Mouse (Mus musculus): ENCODE results near the gene Defb36.

Defb36 gene

DNA sequence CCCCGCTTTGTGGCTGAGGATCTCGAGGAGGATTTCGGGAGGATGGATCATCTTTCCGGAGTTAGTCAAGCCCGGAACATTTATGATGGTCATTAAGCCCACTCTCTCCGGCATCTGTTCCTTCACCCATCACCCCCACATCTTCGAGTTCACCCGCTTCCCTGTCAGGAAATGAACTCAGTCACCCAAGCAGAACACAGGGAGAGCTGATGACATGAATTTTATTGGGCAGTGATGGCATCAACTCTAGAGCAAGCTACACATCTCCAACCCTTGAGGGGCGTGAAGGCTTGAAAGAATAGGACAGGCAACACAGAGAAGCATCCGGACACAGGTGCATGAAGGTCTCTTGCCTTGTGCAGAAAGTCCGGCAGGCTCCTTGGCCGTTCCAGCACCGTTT lies 18.0 kb downstream of the Defb36 start:
- no peak for DNase-seq (ENCODE audit: low read depth, low spot score)

DNA sequence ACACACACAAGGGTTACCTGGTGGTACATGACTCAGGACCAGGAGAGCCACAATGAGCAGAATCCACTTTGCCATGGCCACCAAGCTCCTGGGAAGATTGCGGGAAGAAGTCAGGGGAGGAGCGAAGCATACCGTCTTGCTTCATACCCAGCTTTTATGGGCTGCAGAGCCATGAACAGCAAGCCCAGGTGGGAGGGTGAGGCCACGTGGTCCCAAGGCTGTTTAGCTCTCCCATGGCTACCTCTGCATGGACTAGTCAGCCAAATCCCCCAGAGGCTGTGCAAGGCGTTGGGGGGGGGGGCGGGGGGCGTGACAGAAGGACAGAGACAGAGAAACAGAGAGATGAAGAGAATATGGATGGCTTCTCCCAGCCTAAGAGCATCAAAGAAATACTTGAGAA lies 18.8 kb downstream of the Defb36 start, which contains the start of gene Defb25:
Gene Defb25, minus strand, starts transcription at position 101 of the 400 bp plus-strand sequence.
- no peak for DNase-seq (ENCODE audit: low read depth, low spot score)

DNA sequence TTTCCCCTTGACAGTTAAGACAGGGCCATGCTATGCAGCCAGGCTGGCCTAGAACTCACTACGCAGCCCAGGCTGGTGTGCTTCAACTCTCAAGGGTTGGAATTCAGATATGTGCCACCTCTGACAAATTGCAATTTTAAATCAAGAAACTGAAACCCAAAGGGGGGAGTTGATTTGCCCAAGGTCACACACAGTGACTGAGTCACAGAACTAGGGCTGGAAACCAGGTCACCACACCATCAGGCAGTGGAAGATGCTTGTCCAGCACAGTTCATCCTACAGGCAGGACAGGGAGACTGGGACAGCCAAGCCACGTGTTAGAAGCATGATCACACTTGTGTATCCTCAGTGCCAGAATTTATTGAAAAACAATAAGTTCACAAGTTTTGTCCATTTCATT lies 20.4 kb downstream of the Defb36 start:
- no peak for DNase-seq (ENCODE audit: low read depth, low spot score)

DNA sequence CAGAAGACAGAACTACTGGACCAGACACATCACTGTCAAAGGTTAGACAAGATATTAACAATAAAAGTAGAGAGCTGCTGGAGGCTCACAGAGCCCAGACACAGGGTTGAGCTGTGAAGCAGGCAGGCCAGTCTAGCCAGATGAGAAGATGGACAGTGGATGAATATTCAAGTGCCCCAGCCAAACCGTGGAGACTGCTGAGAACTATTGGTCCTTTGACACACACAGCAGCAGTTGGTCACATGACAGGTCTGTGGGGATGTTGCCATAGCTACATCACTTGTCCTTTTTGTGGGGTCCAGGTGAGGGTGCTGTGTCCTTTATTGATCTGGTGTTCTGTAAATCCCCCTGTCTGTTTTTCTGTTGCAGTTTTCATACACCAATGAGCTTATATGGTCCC lies 21.1 kb downstream of the Defb36 start:
- no peak for DNase-seq (ENCODE audit: low read depth, low spot score)

DNA sequence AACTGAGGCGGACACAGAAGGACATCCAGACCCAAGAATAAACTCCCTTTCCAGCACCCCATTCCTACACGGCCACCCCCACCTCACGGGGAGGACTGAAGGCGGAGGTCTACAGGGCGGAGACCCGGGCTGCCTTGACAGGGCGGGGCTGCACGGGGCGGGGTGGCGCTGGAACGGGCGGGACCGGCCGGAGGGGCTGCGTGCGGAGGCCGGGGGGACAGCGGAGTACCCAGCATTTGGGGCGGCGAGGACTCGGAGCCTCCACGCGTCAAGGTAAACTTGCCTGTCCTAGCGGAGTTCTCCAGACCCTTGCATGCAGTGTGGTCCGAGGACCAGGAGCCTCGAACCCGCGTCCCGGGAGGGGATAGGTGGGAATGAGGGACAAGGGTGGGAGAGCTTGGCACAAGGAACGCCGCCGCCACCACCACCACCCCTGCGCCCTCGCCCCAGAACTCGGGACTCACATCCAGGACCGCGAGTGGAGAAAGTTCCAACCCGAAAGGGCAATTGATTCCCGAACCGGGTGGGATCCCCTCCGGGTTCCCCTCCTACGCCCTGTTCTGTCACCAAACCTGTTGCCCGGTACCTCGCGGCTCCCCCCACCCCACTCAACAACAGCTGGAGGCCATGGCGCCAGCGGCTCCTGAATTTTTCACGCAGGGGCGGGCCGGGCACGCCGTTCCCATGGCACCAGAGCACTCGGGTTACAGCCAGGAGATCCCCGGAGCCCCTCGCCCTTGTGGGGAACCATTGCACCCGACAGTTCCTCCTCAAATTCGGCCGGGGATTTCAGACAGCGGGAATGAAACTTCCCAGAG lies 22.9 kb downstream of the Defb36 start, which contains the start of gene Rem1:
Gene Rem1, plus strand, starts transcription at position 178 of the 818 bp plus-strand sequence.
- DNase-seq (ENCODE audit: low read depth, low spot score) = no peak

DNA sequence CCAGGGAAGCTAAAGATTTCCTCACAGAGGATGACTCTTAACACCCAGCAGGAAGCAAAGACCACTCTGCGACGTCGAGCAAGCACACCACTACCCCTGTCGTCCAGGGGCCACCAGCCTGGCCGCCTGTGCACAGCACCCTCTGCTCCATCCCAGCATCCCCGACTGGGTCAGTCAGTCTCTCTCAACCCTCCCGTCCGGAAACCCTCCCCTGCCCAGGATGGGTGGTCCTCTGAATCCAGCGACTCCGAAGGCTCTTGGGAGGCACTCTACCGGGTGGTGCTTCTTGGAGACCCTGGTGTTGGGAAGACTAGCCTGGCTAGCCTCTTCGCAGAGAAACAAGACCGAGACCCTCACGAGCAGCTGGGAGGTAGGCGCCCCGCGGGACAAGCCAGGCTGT lies 23.9 kb downstream of the Defb36 start:
- no peak for DNase-seq (ENCODE audit: low read depth, low spot score)

DNA sequence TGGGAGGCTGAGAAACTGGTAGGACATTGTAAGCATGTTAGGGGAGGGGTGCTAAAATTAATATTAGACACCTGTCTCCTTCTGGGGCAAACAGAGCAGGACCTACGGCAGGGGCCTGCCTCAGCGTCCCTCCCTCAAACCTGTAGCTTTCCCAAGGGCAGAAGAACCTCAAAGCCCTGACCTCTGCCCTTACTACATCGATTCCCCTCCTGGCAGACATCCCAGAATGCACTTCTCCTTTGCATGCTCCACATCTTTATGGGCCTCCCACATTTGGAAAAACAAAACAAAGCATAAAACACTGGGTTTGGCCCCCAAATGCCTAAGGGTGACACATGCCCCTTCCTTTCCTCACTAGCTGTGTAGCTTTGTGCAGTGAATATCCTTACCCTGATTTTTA lies 25.1 kb downstream of the Defb36 start:
- no peak for DNase-seq (ENCODE audit: low read depth, low spot score)

DNA sequence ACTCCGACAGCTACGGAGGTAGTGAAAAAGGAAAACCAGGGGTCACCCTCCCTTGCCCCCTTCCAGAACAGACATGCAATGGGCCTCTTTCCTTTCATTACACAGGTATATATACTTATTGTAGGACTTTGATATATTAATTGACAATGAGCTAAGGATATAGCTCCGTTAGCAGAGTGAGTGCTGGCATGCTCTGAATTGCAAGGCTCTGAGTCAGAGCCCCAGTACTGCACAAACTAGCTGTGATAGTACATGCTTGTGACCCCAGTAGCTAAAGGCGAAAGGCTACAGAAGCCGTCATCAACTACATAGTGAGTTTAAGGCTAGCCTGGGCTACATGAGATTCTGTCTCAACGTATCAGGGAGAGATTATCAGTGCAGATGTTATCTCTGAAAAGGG lies 25.8 kb downstream of the Defb36 start:
- no peak for DNase-seq (ENCODE audit: low read depth, low spot score)

DNA sequence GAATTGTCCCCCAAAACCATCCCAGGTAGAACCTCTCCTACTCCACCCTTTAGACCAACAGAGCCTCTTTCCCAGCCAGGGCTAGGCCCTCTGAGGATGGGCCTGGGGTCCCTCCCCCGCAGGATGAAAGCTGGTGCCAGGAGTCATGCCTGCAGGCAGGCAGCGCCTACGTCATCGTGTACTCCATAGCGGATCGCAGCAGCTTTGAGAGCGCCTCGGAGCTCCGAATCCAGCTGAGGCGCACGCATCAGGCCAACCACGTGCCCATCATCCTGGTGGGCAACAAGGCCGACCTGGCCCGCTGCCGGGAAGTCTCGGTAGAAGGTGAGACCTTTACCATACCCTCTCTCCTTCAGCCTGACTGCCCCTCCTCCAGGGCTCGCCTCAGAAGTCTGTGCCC lies 29.2 kb downstream of the Defb36 start:
- no peak for DNase-seq (ENCODE audit: low read depth, low spot score)

DNA sequence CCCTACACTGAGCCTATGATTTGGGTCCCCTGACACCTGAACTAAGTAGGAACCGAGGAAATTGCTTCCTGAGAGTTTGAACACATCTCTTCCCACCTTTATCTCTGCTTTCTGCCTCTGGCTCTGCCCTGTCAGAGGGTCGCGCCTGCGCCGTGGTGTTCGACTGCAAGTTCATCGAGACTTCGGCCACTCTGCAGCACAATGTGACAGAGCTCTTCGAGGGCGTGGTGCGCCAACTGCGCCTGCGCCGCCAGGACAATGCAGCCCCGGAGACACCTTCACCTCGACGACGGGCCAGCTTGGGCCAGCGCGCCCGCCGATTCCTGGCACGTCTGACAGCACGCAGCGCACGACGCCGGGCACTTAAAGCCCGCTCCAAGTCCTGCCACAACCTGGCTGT lies 30.2 kb downstream of the Defb36 start:
- no peak for DNase-seq (ENCODE audit: low read depth, low spot score)

DNA sequence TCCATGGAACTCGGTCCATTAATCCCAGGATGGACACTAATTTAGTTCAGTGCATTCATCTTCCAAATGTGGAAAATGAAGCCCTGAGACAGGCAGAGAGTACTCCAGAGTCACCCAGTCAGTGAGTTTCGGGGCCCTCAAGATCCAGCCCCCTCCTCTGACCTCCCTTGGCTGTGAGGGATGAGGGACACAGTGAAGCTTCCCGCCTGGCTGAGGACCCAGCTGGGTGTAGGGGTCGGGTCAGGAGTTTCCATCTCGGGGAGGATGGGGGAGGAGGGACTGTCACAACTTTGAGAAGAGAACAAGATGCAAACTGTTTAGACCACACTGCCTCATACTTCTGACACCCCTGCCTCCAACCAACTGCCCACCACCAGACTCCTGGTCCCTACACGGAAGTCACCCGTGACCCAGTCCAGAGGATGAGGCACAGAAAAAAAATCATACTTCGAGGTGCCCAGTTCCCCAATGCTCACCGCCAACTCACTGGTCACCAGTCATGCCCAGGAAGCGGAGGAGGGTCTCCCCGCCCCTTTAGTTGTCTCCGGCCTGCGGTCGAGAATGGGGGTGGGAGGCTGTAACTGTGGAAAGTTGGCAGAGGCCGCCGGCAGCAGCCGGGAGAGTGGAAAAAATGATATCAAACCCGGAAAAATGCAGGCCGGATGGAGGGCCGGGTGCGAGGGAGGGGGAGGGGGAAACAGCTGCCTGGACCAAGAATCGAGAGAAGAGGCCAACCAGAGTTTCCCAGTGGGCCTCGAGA lies 32.3 kb downstream of the Defb36 start:
- no peak for DNase-seq (ENCODE audit: low read depth, low spot score)

DNA sequence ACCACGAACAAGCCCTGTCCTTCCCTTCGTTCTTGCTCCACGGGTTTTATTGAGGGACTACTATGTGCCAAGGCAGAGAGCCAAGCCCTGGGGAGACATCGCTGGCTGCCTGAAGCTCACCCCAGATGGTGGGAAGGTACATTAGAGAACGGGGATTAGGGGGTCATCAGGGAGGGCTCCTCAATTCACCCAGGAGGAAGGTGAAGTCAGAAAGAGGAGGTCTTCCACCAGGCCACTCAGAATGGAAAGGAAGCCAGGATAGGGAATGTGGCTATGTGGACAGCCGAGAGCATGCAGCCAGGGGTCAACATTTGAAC lies 32.8 kb downstream of the Defb36 start:
- DNase-seq (ENCODE audit: low read depth, low spot score) = no peak

DNA sequence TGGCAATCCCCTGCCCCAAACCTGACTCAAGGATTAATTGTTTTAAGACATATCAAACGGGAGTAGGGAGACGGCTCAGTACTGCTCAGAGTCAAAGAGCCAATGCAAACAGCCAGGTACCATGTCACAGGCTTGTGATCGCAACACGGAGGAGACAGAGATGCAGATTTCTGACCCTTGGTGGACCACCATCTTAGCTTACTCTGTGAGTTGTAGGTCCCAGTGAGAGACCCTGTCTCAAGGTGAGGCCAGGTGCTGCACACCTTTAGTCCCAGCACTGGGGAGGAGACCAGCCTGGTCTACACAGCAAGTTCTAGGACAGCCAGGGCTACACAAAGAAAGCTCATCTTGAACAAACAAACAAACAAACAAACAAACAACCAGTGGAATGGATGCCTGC lies 33.3 kb downstream of the Defb36 start:
- DNase-seq (ENCODE audit: low read depth, low spot score) = no peak

DNA sequence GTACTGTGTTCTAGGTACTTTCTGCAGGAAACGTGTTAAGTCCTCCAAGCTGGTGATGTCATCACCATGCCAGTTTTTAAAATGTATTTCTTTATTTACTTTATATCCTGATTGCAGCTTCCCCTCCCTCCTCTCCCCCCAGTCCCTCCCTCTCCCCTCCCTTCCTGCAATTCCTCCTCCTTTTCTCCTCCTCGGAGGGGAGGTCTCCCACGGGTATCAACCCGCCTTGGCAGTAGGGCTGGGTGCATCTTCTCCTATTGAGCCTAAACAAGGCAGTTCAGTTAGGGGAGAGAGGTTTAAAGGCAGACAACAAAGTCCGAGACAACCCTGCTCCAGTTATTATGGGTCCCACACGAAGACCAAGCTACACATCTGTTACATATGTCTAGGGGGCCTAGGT lies 34.7 kb downstream of the Defb36 start:
- DNase-seq (ENCODE audit: low read depth, low spot score) = no peak

DNA sequence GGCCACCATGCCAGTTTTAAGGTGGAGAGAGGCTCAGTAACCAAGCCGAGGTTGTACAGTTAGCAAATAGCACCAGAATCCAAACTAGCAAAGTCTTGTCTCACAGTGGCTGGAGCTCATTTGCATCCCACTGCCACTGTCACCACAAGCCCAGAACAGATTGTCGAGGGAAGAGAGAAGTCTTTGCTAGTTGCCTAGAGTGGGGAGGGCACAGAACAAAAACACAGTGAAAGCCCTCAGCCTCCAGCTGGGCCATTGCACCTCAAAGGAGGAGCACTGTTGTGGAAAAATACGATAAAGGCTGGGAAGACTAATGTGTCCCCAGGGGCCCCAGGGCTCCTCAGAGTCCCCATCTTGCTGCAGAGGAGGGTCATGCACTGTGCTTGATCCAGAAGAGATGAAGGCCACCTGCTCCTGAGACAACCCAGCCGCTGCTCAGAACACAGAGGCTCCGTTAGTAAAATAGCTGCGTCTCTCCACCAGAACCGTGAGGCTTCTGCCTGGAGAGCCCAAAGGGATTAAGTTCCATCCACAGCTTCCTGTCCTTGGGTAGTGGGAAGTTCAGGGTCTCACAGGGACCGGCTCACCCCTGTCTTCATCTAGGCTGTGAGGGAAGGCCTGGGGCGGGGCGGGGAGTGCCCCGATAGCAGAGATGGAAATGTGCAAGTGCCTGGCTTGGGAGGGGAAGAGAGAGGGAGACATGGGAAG lies 35.4 kb downstream of the Defb36 start:
- DNase-seq (ENCODE audit: low read depth, low spot score) = no peak

DNA sequence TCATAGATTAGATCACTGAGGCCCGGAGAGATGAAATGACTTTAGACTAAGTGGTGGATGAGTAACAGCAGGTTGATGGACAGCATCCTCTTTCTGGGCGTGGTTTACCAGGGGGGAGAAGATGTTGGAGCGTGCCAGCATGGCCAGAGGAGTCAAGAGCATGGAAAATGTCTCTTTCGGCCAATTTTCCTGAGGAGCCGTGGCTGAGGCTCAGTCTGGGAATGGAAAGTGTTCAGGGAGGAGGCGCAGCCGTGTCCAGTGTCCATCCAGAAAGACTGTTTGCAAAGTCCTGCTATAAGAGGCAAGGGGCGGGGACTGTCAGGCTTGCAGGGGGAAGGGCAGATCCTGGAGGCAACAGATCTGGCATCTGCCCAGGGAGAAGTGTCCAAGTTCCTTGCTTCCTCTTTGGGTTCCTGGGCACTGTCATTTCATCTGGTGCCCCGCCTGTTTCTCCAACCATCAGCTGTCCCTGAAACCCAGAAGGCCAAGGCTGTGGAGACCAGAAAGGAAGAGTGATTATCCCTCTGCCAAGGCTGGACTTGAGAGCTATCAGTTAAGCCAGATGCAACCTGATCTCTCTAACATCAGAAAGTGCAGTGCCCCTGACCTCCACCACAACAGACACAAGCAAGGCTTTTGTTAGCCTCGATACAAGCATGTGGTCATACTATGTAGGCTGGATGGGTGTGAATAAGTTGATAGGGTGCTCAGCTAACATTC lies 48.9 kb downstream of the Defb36 start:
- no peak for DNase-seq (ENCODE audit: low read depth, low spot score)

DNA sequence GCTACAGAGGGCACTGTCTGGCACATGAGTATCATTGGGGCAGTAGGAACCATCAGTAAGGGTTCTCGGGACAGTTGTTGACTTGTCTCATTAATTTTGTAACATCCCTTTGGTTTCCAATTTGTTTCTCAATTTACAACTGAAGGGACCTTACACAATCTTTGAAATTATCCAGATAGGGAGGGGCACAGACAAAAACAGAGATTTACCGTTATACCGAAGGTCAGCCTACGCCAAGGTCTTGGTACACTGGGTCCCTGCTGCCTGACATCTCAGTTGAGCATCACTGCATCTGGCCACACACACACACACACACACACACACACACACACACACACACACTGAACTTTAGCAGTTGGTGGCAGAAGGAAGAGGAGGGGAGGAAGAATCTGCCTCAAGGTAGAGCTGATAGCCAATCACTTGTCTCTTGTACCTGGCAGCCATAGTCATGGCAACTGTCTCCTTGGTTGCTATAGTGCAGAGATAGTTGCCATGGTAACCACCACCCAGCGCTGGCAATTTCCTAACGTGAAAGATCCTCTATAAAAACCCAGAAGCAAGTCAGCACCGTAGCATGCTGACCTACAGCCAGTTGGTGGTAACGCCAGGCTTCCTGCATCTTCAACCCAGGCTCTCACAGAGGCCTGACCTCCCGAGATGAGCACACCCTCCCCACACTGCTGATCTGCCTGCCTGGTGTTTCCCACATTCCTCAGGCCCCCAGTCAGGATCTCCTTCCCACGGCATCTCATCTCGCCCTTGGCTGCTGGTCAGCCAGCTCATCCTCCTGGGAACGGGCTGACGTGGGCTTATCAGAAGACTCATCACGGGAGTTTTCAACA lies 50.0 kb downstream of the Defb36 start:
- no peak for DNase-seq (ENCODE audit: low read depth, low spot score)

DNA sequence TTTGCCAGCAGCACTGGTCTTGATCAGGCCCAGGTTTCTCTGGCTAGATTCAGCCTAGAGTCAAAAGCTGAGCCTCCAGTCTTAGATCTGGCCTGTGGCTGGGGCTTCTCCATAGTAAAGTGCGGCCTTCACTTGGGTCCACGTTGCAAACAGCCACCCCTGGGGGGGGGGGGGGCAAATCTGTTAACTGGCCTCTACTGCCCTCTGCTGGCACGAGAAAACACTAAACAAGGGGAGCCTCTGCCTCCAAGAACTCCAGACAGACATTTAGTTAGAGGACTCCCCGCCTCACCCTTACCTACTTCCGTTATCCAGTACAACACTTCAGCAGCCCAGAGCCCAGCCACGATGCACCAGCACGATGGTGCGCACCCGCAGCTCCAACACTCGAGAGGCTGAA lies 53.3 kb downstream of the Defb36 start:
- no peak for DNase-seq (ENCODE audit: low read depth, low spot score)

DNA sequence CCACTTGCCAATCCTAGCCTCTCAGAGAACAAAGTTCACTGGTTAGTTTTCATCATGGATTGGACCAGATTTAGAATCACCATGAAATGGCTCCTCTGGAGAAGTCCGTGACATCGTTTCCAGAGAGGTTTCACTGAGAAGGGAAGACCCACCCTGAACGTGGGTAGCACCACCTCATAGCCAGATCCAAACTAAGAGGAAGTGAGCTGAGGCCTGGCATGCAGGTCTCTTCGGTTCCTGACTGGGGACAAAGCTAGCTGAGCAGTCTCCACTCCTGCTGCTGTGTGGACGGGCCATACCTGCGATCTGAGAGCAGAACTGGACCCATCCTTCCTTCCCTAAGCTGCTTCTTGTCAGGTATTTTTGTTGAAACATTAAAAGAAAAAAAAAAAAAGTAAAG lies 57.0 kb downstream of the Defb36 start:
- DNase-seq (ENCODE audit: low read depth, low spot score) = no peak

Data from retina, adult 2 months (tissue).